Mouse (Mus musculus) heart, adult 2 months (tissue): ENCODE measurements around the gene Colgalt1.

Experiments
- CTCF ChIP-seq: fragments of 200-600 bp; IDR thresholded peaks from 2 replicates; pipeline ENCODE4 v1.8.1; 2022; ENCODE audit warnings: antibody characterized with exemption, mild to moderate bottlenecking, moderate library complexity
- POLR2A ChIP-seq: fragments of 200-500 bp; IDR thresholded peaks from 2 replicates; pipeline ENCODE4 v1.6.1; 2011; ENCODE audit warnings: mild to moderate bottlenecking, low read depth, low read length, control low read depth; ENCODE audit not compliant: insufficient read depth

DNA sequence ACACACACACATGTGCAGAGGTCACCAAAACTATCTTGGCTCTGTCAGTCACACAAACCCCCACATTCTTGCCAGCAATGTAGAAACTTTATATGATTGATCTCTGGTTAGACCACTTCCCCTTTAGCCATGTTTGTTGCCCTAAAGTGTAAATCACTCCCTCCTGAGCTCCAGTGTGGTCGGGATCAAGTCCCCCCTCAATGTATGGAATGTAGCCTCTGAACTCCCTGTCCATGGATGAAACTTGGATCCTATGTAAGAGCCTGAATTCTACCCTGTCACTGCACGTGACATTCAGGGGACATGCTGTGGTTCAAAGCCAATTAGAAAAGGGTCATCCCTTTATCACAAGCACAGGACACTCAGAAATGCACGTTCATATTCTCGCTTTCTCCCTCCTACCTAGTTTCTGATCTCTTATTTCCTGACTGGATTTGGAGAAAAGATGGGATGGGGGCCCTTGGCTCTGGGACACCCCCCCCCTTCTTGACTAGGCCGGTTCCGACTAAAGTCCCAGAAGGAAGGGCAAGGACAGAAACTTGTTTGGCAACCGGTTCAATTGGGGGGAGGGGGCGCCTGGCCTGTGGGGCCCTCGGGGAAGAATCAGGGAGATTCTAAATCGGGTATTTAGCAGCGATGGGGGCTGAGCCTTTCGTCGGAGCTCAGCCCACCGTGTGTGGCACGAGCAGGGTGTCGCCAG, 17.7 kb downstream of the Colgalt1 start:
- TF ChIP-seq POLR2A (no peak), CTCF (no peak)
